Mouse (Mus musculus) forebrain, embryonic 16.5 days (tissue): ENCODE data around the gene Eng. TPM values are rescaled to one million over a fixed set of nuclear protein-coding genes. Genes with fewer than 3 reads are reported as not detected.

Experiments used
- ATAC-seq: fragments of 200-750 bp; cut with Nextera tagmentation; 2 replicates; pipeline ENCODE4 v1.8.0; 2017; ENCODE audit warnings: mild to moderate bottlenecking, moderate library complexity
- H3K27ac ChIP-seq: fragments of 300-500 bp; sonication (generic); 2 replicates; pipeline ENCODE4 v1.5.1; 2014; ENCODE audit warnings: low read length, control low read depth
- H3K27me3 ChIP-seq: fragments of 300-500 bp; sonication (generic); replicated peaks from 2 replicates; pipeline ENCODE4 v1.6.1; 2014; ENCODE audit warnings: low read length; ENCODE audit not compliant: control insufficient read depth, insufficient read depth
- H3K36me3 ChIP-seq: fragments of 300-500 bp; sonication (generic); 2 replicates; pipeline ENCODE4 v1.6.1; 2014; ENCODE audit not compliant: control insufficient read depth, insufficient read depth
- H3K4me1 ChIP-seq: fragments of 300-500 bp; sonication (generic); replicated peaks from 2 replicates; pipeline ENCODE4 v1.6.1; 2014; ENCODE audit warnings: low read length; ENCODE audit not compliant: control insufficient read depth, insufficient read depth
- H3K4me2 ChIP-seq: fragments of 300-500 bp; sonication (generic); 2 replicates; pipeline ENCODE4 v1.6.1; 2014; ENCODE audit warnings: mild to moderate bottlenecking, low read length, control low read depth
- H3K4me3 ChIP-seq: fragments of 300-500 bp; sonication (generic); replicated peaks from 2 replicates; pipeline ENCODE4 v1.5.1; 2014; ENCODE audit warnings: mild to moderate bottlenecking, low read length, control low read depth
- H3K9ac ChIP-seq: fragments of 300-500 bp; sonication (generic); replicated peaks from 2 replicates; pipeline ENCODE4 v1.6.1; 2014; ENCODE audit warnings: low read depth, low read length, control low read depth
- H3K9me3 ChIP-seq: fragments of 300-500 bp; sonication (generic); 2 replicates; pipeline ENCODE4 v1.6.1; 2016; ENCODE audit warnings: low read length; ENCODE audit not compliant: control insufficient read depth
- WGBS: fragments of 180-500 bp; shearing (Covaris S2); extraction: QIAGEN DNeasy Blood & Tissue Kit; methylation state at CpG from one replicate; pipeline ENCODE4 v1.1.7; 2014; 5-methylcytosine and 5-hydroxymethylcytosine counted together
- polyA plus RNA-seq: library from polyadenylated mRNA; unstranded; fragments of >200 nt; fragmentation: Nextera tagmentation; extraction: Ambion mirVana; gene quantifications from 2 replicates; pipeline ENCODE4 v1.2.1, GENCODE M21; 2015

Eng gene
- polyA plus RNA-seq, 1 experiment from 2014 or later: 27.3 TPM

- 11% methylated on average over 53 of the region's 55 CpGs for WGBS
- Histone ChIP-seq H3K9ac (peak overlapping the region; percentile 80), H3K27ac (no peak overlapping the region), H3K27me3 (0 out of 2 replicates have a peak, but pooled peaks cover 2% of the 10 kb centered on the region), H3K4me1 (peaks cover 26% of the 10 kb centered on the region), H3K9me3 (no peaks in the 10 kb centered on the region), H3K4me2 (peak overlapping the region; percentile 63), H3K4me3 (peak overlapping the region; percentile 60), H3K36me3 (no peaks in the 10 kb centered on the region)
- ATAC-seq: peak; percentile 88
Observed at GRCm38 (mm10) chr2:32606161-32607142, 39.9 kb upstream of the Eng start.

- Histone ChIP-seq H3K4me1 (peaks cover 23% of the 10 kb centered on the region), H3K36me3 (no peaks in the 10 kb centered on the region), H3K9me3 (no peaks in the 10 kb centered on the region), H3K9ac (peak overlapping the region; percentile 80), H3K4me3 (peak overlapping the region; percentile 60), H3K4me2 (peak overlapping the region; percentile 63), H3K27ac (no peak overlapping the region), H3K27me3 (0 out of 2 replicates have a peak, but pooled peaks cover 2% of the 10 kb centered on the region)
- peak; percentile 26 for ATAC-seq
- WGBS: 6% methylated on average over 34 of the region's 34 CpGs
Observed at GRCm38 (mm10) chr2:32607262-32607947, 39.0 kb upstream of the Eng start.

GRCm38 (mm10) chr2:32608141-32608777 lies 38.1 kb upstream of the Eng start:
- Histone ChIP-seq H3K9me3 (no peaks in the 10 kb centered on the region), H3K4me2 (peak overlapping the region; percentile 63), H3K27ac (no peak overlapping the region), H3K27me3 (0 out of 2 replicates have a peak, but pooled peaks cover 2% of the 10 kb centered on the region), H3K36me3 (no peaks in the 10 kb centered on the region), H3K9ac (no peak overlapping the region), H3K4me1 (peaks cover 20% of the 10 kb centered on the region), H3K4me3 (peak overlapping the region; percentile 14; the same call in 1 of the 2 replicates)
- WGBS: 13% methylated on average over 25 of the region's 25 CpGs
- 0 out of 2 replicates have a peak, but pooled peaks have one; percentile 27 for ATAC-seq

GRCm38 (mm10) chr2:32608778-32609435 lies 37.5 kb upstream of the Eng start:
- H3K9me3 ChIP-seq: no peaks in the 10 kb centered on the region
- no peak for ATAC-seq
- no peak overlapping the region for H3K27ac ChIP-seq
- H3K4me1 ChIP-seq: peaks cover 20% of the 10 kb centered on the region
- H3K27me3 ChIP-seq: 0 out of 2 replicates have a peak, but pooled peaks cover 2% of the 10 kb centered on the region
- no peaks in the 10 kb centered on the region for H3K36me3 ChIP-seq
- no peak overlapping the region for H3K4me3 ChIP-seq
- no peak overlapping the region for H3K9ac ChIP-seq
- peak overlapping the region; percentile 63 for H3K4me2 ChIP-seq
- WGBS: 51% methylated on average over 18 of the region's 18 CpGs

- Histone ChIP-seq H3K4me2 (peak overlapping the region; percentile 54), H3K36me3 (no peaks in the 10 kb centered on the region; the same call in 1 of the 2 replicates), H3K9ac (peak overlapping the region; percentile 35; the same call in 1 of the 2 replicates), H3K4me3 (peak overlapping the region; percentile 43), H3K27me3 (0 out of 2 replicates have a peak, but pooled peaks cover 2% of the 10 kb centered on the region), H3K27ac (no peak overlapping the region), H3K9me3 (no peaks in the 10 kb centered on the region), H3K4me1 (peaks cover 20% of the 10 kb centered on the region)
- ATAC-seq: peak; percentile 21; the same call in 1 of the 2 replicates
- 15% methylated on average over 23 of the region's 23 CpGs for WGBS
Observed at GRCm38 (mm10) chr2:32610610-32611229, 35.7 kb upstream of the Eng start.

GRCm38 (mm10) chr2:32612274-32612673 lies 34.1 kb upstream of the Eng start:
- H3K9me3 ChIP-seq: no peaks in the 10 kb centered on the region
- no peaks in the 10 kb centered on the region; the same call in 1 of the 2 replicates for H3K36me3 ChIP-seq
- no peak for ATAC-seq
- H3K27me3 ChIP-seq: 0 out of 2 replicates have a peak, but pooled peaks cover 2% of the 10 kb centered on the region
- peaks cover 20% of the 10 kb centered on the region for H3K4me1 ChIP-seq
- no peak overlapping the region for H3K27ac ChIP-seq
- no peak overlapping the region for H3K4me3 ChIP-seq
- no peak overlapping the region for H3K9ac ChIP-seq
- no peak overlapping the region for H3K4me2 ChIP-seq
- WGBS: 71% methylated on average over 26 of the region's 26 CpGs

GRCm38 (mm10) chr2:32617109-32617508 lies 29.3 kb upstream of the Eng start:
- Histone ChIP-seq H3K4me2 (no peak overlapping the region), H3K27ac (no peak overlapping the region), H3K36me3 (no peaks in the 10 kb centered on the region; the same call in 1 of the 2 replicates), H3K9ac (no peak overlapping the region), H3K4me1 (0 out of 2 replicates have a peak, but pooled peaks cover 3% of the 10 kb centered on the region), H3K4me3 (no peak overlapping the region), H3K9me3 (peaks cover 3% of the 10 kb centered on the region; the same call in 1 of the 2 replicates), H3K27me3 (no peaks in the 10 kb centered on the region)
- ATAC-seq: no peak
- WGBS: 96% methylated on average over 1 of the region's 1 CpGs

GRCm38 (mm10) chr2:32617601-32618000 lies 28.8 kb upstream of the Eng start:
- ATAC-seq: no peak
- H3K27me3 ChIP-seq: no peaks in the 10 kb centered on the region
- no peak overlapping the region for H3K9ac ChIP-seq

More at GRCm38 (mm10) chr2:32617601-32618000, 28.8 kb upstream of the Eng start:
- 93% methylated on average over 4 of the region's 4 CpGs for WGBS
- Histone ChIP-seq H3K4me1 (0 out of 2 replicates have a peak, but pooled peaks cover 3% of the 10 kb centered on the region), H3K4me2 (no peak overlapping the region), H3K27ac (no peak overlapping the region), H3K36me3 (no peaks in the 10 kb centered on the region; the same call in 1 of the 2 replicates), H3K4me3 (no peak overlapping the region), H3K9me3 (peaks cover 3% of the 10 kb centered on the region; the same call in 1 of the 2 replicates)
